Mouse (Mus musculus) E14TG2a.4 (cell line): ENCODE data around the gene Ubac2.

Experiments used
- CTCF ChIP-seq: conservative IDR thresholded peaks from 2 replicates; pipeline ENCODE4 v1.5.1; 2014; ENCODE audit warnings: low read length
- NANOG ChIP-seq: IDR thresholded peaks from 2 replicates; pipeline ENCODE4 v1.6.1; 2014; ENCODE audit warnings: borderline replicate concordance, low read length, mixed read lengths

GRCm38 (mm10) chr14:121869111-121869510, 9.3 kb upstream of the Ubac2 start:
- no peak for TF ChIP-seq CTCF
- TF ChIP-seq NANOG, result no peak
